Mouse (Mus musculus) embryonic facial prominence, embryonic 10.5 days (tissue): ENCODE measurements around the gene Evi2. TPM values are rescaled to one million over a fixed set of nuclear protein-coding genes. Genes with fewer than 3 reads are reported as not detected.
A peak's percentile ranks its signal among the peaks of the same experiment; 100 is the strongest.

ENCODE experiments used
- DNase-seq: peaks from one replicate; pipeline ENCODE4 v3.0.0-alpha.2; 2017; ENCODE audit warnings: low spot score
- H3K27ac ChIP-seq: fragments of 300-500 bp; sonication (generic); replicated peaks from 2 replicates; pipeline ENCODE4 v1.5.1; 2016; ENCODE audit warnings: mild to moderate bottlenecking
- H3K27me3 ChIP-seq: fragments of 300-500 bp; sonication (generic); replicated peaks from 2 replicates; pipeline ENCODE4 v1.6.1; 2016; ENCODE audit warnings: low read depth, mild to moderate bottlenecking; ENCODE audit not compliant: poor library complexity, severe bottlenecking
- H3K36me3 ChIP-seq: fragments of 300-500 bp; sonication (generic); replicated peaks from 2 replicates; pipeline ENCODE4 v1.6.1; 2016; ENCODE audit warnings: mild to moderate bottlenecking, moderate library complexity
- H3K4me1 ChIP-seq: fragments of 300-500 bp; sonication (generic); 2 replicates; pipeline ENCODE4 v1.6.1; 2016
- H3K4me3 ChIP-seq: fragments of 300-500 bp; sonication (generic); 2 replicates; pipeline ENCODE4 v1.5.1; 2016; ENCODE audit warnings: mild to moderate bottlenecking, moderate library complexity
- H3K9me3 ChIP-seq: fragments of 300-500 bp; sonication (generic); 2 replicates; pipeline ENCODE4 v1.6.1; 2016; ENCODE audit warnings: mild to moderate bottlenecking
- WGBS: fragments of 180-500 bp; shearing (Covaris S2); methylation state at CpG from one replicate; pipeline ENCODE4 v1.1.7; 2016; 5-methylcytosine and 5-hydroxymethylcytosine counted together
- polyA plus RNA-seq: library from polyadenylated mRNA; unstranded; fragments of >200 nt; fragmentation: Nextera tagmentation; extraction: Ambion mirVana; gene quantifications from 2 replicates; pipeline ENCODE4 v1.2.1, GENCODE M21; 2016

The Evi2 gene
- 1.1 and 1.5 TPM in 2 replicates for polyA plus RNA-seq

DNA sequence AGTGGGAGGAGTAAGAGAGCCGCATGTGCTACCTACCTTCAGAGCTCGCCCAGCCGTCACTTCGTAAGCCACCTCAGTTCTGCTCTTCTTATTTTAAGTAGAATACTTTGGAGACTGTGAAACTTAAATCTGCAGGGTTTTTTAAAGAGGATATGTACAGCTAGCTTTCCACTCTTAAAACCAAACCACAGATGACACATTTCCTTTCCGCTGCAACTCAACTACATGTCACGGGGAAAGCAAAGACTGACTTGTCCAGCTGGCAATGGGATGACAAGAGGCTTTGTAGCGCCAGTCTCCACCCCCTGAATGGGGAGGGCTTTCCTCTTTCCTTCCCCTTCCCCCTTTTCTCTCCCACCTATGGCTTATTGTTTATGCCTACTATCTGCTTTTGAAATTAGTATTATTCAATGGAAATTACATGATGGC lies at the start of gene Evi2, which contains the start of gene Evi2a:
Evi2 (minus strand) TSS at position 257 of the 429 bp plus-strand sequence.
Evi2a (minus strand) TSS at position 277 of the 429 bp plus-strand sequence.
- Histone ChIP-seq H3K27ac (no peak within 1 kb of the TSS), H3K9me3 (no peaks in the 10 kb centered on the region), H3K36me3 (peaks cover 53% of the 10 kb centered on the region), H3K4me1 (no peaks in the 10 kb centered on the region), H3K4me3 (no peak within 1 kb of the TSS), H3K27me3 (no peaks in the 10 kb centered on the region)
- DNase-seq: no peak
- WGBS: 85% methylated on average over 7 of the region's 7 CpGs

DNA sequence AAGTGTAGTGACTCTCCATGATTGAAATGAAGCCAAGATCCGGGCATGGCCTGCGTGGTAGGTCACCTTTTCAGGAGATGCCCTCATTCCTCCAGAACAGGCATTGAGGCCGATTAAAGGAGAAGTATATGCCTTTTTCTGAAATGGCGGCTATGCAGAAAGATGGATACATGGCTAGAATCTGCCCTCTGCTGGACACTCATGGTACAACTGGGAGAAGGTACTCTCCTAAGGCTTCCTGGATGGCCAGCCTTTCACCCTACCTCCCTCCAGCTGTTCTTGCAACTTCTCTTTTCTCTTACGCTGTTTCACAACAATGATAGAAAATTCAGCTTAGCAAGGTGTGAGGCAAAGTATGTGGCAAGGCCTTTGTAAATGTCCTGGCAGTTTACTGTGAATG lies 47.4 kb upstream of the Evi2 start:
- DNase-seq: peak; percentile 64
- Histone ChIP-seq H3K9me3 (no peaks in the 10 kb centered on the region), H3K27me3 (no peaks in the 10 kb centered on the region), H3K36me3 (peaks cover 53% of the 10 kb centered on the region), H3K4me3 (no peak overlapping the region), H3K27ac (no peak overlapping the region), H3K4me1 (peaks cover 9% of the 10 kb centered on the region)
- 52% methylated on average over 5 of the region's 5 CpGs for WGBS

DNA sequence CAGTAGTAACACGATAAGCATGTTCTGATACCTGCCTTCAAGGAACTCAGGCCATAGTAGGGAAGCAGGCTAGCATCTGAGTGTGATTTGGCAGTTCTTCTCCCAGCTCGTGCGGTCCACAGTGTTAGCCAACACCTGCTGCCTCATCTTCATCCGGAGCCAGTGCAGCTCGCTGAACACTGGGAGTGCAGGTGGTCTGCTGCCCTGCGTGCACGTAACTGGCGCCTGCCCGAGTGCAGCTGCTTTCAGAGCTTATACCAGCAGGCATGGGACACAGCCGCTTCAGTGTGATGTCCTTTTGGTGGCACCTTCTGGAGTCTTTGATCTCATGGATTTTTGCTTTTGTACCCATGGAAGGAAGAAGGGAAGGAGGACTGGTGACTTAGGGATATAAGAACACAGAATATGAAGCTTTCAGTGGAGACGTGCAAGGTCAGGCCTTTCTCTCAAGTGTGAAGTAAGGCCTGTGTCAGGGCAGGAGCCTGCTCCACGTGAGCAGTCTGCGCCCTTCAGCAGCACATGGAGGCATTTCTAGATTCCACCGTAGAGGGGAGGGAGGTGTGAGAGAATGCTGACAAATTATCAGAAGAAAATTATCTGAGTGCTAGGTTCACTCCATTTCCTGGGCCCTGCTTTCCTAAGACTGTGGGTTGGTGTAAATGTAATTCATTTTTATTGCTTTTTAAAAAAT lies 45.1 kb upstream of the Evi2 start:
- H3K4me3 ChIP-seq: no peak overlapping the region
- H3K27ac ChIP-seq: no peak overlapping the region
- no peak for DNase-seq
- H3K27me3 ChIP-seq: no peaks in the 10 kb centered on the region
- no peaks in the 10 kb centered on the region for H3K9me3 ChIP-seq
- 91% methylated on average over 14 of the region's 14 CpGs for WGBS
- H3K36me3 ChIP-seq: peaks cover 75% of the 10 kb centered on the region
- peaks cover 6% of the 10 kb centered on the region for H3K4me1 ChIP-seq

DNA sequence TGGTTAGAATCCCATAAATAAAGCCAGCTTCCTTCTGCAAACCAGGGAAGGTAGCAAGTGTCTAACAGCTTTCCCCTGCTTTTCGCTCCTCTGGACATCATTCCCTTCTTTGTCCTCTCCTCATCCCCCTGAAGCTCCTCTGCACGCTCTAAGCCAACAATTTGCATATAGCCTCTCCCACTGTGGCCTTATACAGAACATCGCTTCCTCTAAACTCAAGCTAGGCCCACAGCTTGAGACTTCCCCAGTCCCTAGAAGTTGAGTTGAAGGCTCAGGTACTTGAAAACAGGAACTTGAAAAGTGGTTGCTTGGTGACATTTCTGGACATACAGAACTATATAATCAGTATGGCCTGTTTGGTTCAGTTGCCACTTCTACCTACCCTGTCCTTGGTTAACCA lies 43.4 kb upstream of the Evi2 start:
- Histone ChIP-seq H3K27me3 (no peaks in the 10 kb centered on the region), H3K4me3 (no peak overlapping the region), H3K27ac (no peak overlapping the region), H3K4me1 (no peaks in the 10 kb centered on the region), H3K36me3 (peaks cover 84% of the 10 kb centered on the region), H3K9me3 (no peaks in the 10 kb centered on the region)
- 88% methylated on average over 3 of the region's 3 CpGs for WGBS
- DNase-seq: no peak

DNA sequence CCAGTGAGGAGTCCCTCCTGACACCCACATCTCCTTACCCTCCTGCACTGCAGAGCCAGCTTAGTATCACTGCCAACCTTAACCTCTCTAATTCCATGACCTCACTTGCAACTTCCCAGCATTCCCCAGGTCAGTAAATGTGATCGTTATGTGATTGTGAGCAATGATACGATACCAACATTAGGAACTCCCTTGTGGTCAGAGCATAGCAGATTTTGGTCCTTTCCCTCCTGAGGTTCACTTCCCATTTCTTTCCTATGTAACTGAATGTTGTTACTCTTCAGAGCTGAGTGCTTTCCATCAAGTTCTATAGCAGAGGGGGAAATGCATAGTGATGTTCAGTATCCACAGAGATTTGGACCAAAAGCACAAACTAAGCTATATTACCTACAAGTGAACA lies 39.9 kb upstream of the Evi2 start:
- no peak overlapping the region for H3K27ac ChIP-seq
- H3K9me3 ChIP-seq: no peaks in the 10 kb centered on the region
- no peak overlapping the region for H3K4me3 ChIP-seq
- H3K4me1 ChIP-seq: no peaks in the 10 kb centered on the region
- WGBS: 89% methylated on average over 2 of the region's 2 CpGs
- DNase-seq: no peak
- H3K36me3 ChIP-seq: peaks cover 97% of the 10 kb centered on the region
- H3K27me3 ChIP-seq: no peaks in the 10 kb centered on the region

DNA sequence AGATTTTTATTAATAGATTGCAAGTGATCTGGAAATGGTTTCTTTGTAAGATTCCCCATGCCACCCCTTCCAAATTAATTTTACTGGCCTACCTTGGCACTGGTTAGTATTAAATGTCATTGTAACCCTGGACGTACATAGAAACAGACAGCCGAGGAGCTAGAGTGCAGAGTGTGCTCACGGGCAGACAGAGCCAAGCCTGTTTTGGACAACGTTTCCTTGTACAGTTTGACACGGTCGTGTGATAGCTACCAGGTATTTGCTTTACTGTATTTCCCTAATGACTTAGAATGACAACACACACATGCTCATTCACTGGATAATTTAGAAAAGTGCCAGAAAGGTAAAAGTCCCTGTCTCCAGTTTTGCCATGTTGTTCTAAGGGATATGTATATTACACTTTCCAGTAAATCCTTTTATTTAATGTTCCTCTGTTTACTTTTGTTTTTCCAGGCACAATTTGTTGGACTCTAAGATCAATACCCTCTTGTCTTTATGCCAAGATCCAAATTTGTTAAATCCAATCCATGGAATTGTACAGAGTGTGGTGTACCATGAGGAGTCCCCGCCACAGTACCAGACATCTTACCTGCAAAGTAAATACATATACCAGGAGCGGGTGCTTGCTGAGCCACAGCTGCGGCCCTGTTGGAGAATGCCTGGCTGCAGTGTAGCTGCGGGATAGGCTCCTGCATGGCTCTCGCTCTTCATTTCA lies 38.0 kb upstream of the Evi2 start:
- no peaks in the 10 kb centered on the region for H3K27me3 ChIP-seq
- WGBS: 90% methylated on average over 11 of the region's 11 CpGs
- H3K27ac ChIP-seq: no peak overlapping the region
- peaks cover 96% of the 10 kb centered on the region for H3K36me3 ChIP-seq
- H3K9me3 ChIP-seq: no peaks in the 10 kb centered on the region
- no peak for DNase-seq
- no peak overlapping the region for H3K4me3 ChIP-seq
- no peaks in the 10 kb centered on the region for H3K4me1 ChIP-seq

DNA sequence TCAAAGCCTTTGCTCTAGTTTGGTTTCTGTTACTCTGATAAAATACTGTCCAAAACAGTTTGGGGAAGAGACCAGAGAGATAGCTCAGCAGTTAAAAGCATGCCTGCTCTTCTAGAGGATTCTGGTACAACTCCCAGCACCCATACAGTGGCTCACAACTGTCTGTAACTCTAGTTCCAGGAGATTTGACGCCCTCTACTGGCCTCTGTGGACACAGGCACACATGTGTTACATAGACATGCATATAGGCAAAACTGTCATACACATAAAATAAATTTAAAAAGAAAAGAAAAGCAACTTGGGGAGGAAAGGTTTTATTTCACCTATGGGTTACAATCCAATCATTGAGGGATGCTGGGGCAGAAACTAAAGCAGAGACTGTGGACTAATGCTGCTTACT lies 36.6 kb upstream of the Evi2 start:
- Histone ChIP-seq H3K27ac (no peak overlapping the region), H3K4me1 (no peaks in the 10 kb centered on the region), H3K9me3 (no peaks in the 10 kb centered on the region), H3K4me3 (no peak overlapping the region), H3K36me3 (peaks cover 97% of the 10 kb centered on the region), H3K27me3 (no peaks in the 10 kb centered on the region)
- DNase-seq: no peak
- 57% methylated on average over 1 of the region's 1 CpGs for WGBS

DNA sequence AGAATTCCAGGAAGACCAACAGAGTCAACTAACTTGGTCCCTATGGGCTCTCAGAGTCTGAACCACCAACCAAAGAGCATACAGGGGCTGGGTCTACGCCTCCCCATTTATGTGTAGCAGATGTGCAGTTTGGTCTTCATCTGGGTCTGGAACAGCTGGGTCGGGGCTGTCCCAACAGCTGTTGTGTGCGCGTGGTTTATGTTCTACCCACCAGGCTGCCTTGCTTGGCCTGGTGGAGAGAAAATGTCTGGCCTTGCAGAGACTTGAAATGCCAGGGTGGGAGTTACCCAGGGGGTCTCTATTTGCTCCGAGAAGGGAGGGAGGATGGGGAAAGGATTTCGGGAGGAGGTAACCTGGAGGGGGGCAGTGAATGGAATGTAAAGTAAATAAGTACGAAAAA lies 33.1 kb upstream of the Evi2 start:
- no peaks in the 10 kb centered on the region for H3K9me3 ChIP-seq
- H3K27ac ChIP-seq: no peak overlapping the region
- no peaks in the 10 kb centered on the region for H3K4me1 ChIP-seq
- 93% methylated on average over 7 of the region's 7 CpGs for WGBS
- H3K27me3 ChIP-seq: no peaks in the 10 kb centered on the region
- no peak overlapping the region for H3K4me3 ChIP-seq
- no peak for DNase-seq
- H3K36me3 ChIP-seq: peaks cover 98% of the 10 kb centered on the region

DNA sequence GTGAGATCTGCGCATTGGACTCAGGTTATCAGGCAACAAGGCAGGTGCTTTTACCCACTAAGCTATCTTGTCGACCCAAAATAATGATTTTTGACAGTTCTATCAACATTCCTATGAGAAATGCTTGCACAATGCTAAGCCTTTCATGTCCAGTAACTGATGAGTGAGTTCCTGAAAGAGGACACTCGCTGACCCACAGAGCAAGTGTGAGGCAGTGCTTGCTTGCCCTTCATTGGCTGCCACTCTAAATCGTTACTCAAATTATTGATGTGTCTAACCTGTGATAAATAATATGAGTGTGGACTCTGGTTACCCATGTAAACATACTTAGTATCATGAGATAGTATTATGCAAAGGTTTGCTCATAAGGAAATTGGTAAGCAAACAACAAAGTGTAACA lies 30.1 kb upstream of the Evi2 start:
- WGBS: 91% methylated on average over 4 of the region's 4 CpGs
- H3K4me3 ChIP-seq: no peak overlapping the region
- no peaks in the 10 kb centered on the region for H3K27me3 ChIP-seq
- no peaks in the 10 kb centered on the region for H3K9me3 ChIP-seq
- no peaks in the 10 kb centered on the region for H3K4me1 ChIP-seq
- peaks cover 98% of the 10 kb centered on the region for H3K36me3 ChIP-seq
- no peak for DNase-seq
- no peak overlapping the region for H3K27ac ChIP-seq

DNA sequence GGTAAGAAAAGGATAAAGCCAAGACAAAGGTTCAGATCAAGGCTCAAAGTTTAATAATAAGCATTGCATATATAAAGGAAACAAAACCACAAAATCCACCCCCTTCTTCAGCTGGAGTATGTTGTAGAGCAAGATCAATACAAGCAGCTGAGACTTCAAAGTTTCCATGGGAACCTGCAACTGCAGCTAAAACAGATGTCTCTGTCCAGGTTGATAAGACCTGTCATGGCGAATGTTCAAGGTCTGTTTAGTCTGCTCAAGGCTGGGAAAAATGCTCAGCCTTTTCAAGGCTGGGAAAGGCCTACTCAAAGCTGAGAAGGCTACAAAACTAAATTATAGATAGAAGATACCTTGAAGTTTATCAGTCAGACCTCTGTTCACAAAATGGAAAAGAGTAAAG lies 22.2 kb upstream of the Evi2 start:
- DNase-seq: no peak
- Histone ChIP-seq H3K27ac (no peak overlapping the region), H3K36me3 (peaks cover 97% of the 10 kb centered on the region), H3K9me3 (no peaks in the 10 kb centered on the region), H3K4me1 (no peaks in the 10 kb centered on the region), H3K27me3 (no peaks in the 10 kb centered on the region), H3K4me3 (no peak overlapping the region)
- 85% methylated on average over 1 of the region's 1 CpGs for WGBS

DNA sequence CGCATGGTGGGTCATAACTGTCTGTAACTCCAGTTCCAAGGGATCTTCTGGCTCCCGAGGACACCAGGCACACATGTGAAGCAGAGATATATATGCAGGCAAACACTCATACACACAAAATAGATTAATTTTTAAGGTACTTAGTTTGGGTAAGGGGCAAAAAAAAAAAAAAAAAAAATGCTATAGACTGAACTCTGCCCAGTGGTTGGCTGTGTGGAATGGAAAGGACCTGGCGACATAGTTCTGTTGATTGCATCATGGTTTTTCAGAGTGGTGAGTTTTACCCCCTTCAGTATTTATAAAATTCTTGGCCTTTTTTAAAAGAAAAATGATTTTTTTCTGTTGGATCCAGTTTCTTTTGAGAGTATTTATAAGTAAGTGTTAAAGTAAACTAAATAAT lies 5.9 kb upstream of the Evi2 start:
- H3K9me3 ChIP-seq: no peaks in the 10 kb centered on the region
- H3K27me3 ChIP-seq: no peaks in the 10 kb centered on the region
- 96% methylated on average over 3 of the region's 3 CpGs for WGBS
- no peak overlapping the region for H3K4me3 ChIP-seq
- peaks cover 66% of the 10 kb centered on the region for H3K36me3 ChIP-seq
- no peak overlapping the region for H3K27ac ChIP-seq
- DNase-seq: no peak
- no peaks in the 10 kb centered on the region for H3K4me1 ChIP-seq

DNA sequence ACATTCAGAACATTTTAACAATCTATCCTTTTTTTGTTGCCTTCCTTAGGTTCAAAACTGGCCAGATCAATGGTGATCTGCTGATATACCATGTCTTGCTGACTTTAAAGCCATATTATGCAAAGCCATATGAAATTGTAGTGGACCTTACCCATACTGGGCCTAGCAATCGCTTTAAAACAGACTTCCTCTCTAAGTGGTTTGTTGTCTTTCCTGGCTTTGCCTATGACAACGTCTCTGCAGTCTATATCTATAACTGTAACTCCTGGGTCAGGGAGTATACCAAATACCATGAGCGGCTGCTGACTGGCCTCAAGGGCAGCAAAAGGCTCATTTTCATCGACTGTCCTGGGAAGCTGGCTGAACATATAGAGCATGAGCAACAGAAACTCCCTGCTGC lies 5.2 kb upstream of the Evi2 start:
- no peaks in the 10 kb centered on the region for H3K9me3 ChIP-seq
- H3K4me3 ChIP-seq: no peak overlapping the region
- no peaks in the 10 kb centered on the region for H3K27me3 ChIP-seq
- no peak for DNase-seq
- 92% methylated on average over 4 of the region's 4 CpGs for WGBS
- no peak overlapping the region for H3K27ac ChIP-seq
- no peaks in the 10 kb centered on the region for H3K4me1 ChIP-seq
- peaks cover 68% of the 10 kb centered on the region for H3K36me3 ChIP-seq
